Mouse (Mus musculus): ENCODE measurements around the gene Phldb1.

Phldb1 gene

DNA sequence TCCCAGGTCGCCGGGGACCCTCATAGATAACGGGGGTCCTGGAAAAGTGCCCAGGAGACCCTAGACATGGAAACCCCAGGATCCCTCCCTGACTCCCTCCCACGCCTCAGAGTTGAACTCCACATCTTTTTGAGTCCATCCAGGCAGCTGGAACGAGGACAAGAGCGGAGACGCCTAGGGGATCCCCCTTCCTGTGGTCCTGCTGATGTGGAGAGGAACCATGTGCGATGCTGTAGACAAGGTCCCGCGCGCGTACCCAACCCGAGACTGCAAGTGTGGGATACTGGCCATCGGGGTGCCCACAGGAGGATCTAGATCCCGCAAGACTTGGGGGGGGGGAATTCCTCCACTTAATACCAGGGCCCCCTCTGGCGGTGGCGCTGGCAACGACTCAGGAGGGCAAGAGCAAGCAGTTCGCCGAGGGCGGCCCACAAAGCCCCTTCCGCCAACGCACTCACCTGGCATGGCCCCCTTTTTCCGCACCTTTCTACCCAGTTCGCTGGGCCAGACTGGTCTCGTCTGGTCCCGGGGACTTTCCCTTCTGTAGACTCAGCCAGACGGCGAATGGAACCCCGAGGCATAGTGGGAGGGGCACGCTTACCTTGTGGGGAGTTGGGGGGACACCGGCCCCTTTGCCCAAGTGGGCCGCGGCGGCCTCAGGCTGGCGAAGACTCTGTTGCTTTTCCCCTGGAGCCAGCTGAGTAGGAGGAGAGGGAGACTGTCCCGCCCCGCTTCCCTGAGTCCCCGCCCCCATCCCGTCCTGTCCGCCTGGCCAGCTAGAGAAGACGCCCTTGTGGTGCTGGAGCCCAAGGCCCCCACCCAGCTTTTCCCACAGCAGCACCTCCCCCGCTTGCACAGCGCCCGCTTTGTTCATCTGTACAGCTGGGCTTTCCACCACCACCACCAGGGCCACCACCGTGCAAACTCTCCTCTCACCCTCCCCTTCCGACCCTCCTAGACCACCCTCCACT lies at the start of gene Phldb1:
Gene Phldb1 (minus strand): TSS at position 675 of the 971 bp plus-strand sequence.
- peak; percentile 77 for DNase-seq (ENCODE audit: low spot score)

DNA sequence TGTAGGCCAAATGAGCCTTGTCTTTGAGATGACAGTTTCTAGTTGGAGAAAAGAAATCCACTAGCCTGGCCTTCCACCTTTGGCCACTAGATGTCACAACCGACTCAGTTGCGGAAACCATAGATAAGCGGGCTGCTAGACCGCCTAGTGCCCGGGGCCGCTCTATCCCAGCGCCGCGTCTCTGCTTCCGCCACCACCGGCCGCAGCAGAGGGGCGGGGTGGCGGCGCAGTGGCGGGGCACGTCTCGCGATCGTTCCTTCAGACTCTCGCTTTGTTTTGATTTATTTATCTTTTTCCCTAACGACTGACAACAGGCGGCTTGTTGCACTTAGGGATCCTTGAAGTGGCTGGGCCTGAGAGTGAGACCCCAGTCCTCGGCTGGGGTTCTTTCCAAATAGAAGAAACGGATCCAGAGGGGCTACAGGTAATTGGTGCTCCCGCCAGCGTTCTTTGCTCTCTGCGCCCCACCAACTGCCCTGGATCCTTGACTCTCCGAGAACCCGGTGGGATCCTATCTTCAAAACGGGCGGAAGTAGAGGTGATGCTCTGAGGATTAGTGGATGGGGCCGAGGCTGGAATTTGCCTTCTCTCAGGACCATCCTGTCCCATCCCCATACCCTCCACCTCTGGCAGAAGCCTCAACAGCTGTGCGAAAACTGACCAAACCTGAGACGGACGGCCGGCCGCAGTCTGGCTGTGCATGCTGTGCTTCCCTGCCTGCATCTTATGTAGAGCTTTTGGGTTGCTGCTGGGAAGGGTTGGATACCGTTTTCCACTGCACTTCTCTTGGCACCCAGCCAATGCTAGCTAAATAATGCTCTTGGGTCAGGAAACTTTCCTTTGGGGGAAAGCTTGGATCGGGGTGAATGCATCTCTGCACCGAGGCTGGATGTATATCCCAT lies 38.0 kb upstream of the Phldb1 start:
- peak; percentile 97 for DNase-seq (ENCODE audit: low spot score)

- DNase-seq (ENCODE audit: low spot score), result no peak
Measured at GRCm38 (mm10) chr9:44772392-44772749, 37.4 kb upstream of the Phldb1 start.

DNA sequence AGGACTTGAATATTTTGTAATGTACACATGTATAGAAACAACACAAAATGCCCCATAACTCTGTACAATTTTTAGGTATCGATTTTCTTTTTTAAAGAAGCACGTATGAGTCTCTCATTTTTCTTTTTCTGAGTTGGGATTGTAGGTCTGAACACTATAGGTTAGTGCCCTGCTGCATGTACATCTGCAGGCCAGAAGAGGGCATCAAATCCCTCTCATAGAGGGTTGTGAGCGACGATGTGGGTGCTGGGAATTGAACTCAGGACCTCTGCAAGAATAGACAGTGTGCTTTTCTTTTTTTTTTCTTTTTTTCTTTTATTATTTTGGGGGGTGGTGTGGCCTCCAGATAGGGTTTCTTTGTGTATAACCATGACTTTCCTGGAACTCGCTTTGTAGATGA lies 36.4 kb upstream of the Phldb1 start:
- DNase-seq (ENCODE audit: low spot score), result no peak

GRCm38 (mm10) chr9:44768029-44768394 lies 33.0 kb upstream of the Phldb1 start:
- peak; percentile 19 for DNase-seq (ENCODE audit: low spot score)

DNA sequence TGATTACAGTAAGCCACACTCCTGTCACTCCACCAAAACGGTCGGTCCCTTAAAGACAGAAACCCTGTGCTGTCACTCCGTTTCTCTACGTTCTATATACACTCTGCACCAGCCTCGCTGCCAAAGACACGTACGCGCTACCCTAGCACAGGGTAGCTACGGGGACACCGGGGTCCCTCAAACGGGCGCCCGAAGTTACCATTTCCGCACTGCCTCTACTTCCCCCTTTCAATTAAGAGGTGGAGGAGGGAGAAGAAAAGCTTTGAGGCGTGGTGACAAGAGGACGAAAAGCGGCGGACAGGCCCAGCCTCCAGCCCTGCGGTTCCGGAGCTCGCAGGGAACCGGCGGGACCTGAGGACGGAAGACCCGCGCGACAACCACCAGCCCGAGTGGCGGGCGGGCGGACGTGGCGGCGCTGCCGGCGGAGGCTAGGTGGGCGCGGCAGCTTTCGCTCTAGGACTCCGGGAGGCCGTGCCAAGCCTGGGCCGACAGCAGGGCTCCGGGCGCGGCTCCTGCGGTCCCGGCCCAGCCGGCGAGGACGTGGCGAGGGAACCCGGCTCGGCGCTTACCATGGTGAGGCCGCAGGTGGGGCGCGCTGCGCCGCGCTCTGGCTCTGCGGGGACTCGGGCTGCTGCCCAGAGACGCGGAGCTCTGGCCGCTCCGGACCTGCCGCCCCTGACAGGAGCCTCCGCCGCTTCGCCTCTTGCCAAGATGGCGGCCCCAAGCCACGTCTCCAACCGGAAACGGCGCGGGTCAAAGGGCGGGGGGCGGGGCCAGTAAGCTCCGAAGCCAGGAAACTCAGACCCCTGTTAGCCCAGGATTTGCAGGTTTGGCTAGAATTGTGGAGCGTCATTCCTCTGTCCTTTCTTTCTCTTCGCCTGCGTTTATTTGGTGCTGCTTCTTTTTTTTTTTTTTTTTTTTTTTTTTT lies 32.4 kb upstream of the Phldb1 start, which contains the start of the genes Arcn1 and Ift46:
Gene Arcn1 (minus strand): TSS at position 745 of the 928 bp plus-strand sequence.
Gene Ift46 (plus strand): TSS at position 808 of the 928 bp plus-strand sequence.
- DNase-seq (ENCODE audit: low spot score), result peak; percentile 88

- DNase-seq (ENCODE audit: low spot score), result no peak
Measured at GRCm38 (mm10) chr9:44760873-44761272, 25.9 kb upstream of the Phldb1 start.

DNA sequence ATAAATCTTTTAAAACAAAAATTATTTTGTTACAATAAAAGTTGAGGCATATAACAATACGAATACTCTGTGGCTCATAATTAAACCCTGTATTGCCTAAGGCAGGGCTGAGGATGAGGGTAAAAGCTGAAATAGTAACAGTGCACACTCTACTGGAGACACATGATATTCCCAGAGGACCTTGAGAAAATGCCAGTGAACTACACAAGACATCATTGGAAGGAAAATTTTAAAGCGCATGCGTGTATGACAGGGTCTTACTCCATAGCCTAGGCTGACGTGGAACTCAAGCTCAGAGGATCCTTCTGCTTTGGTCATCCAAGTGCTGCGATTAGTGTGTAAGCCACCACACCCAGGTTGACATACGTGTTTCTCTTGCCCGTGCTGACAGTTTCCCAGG lies 13.5 kb upstream of the Phldb1 start:
- no peak for DNase-seq (ENCODE audit: low spot score)

- DNase-seq (ENCODE audit: low spot score), result no peak
Measured at GRCm38 (mm10) chr9:44747341-44747740, 12.3 kb upstream of the Phldb1 start.

- no peak for DNase-seq (ENCODE audit: low spot score)
Measured at GRCm38 (mm10) chr9:44746666-44747065, 11.7 kb upstream of the Phldb1 start.

- DNase-seq (ENCODE audit: low spot score), result no peak
Measured at GRCm38 (mm10) chr9:44745371-44745770, 10.4 kb upstream of the Phldb1 start.

- DNase-seq (ENCODE audit: low spot score), result no peak
Measured at GRCm38 (mm10) chr9:44740663-44741192, 5.7 kb upstream of the Phldb1 start.

GRCm38 (mm10) chr9:44737240-44737949 lies 2.4 kb upstream of the Phldb1 start:
- no peak for DNase-seq (ENCODE audit: low spot score)

DNA sequence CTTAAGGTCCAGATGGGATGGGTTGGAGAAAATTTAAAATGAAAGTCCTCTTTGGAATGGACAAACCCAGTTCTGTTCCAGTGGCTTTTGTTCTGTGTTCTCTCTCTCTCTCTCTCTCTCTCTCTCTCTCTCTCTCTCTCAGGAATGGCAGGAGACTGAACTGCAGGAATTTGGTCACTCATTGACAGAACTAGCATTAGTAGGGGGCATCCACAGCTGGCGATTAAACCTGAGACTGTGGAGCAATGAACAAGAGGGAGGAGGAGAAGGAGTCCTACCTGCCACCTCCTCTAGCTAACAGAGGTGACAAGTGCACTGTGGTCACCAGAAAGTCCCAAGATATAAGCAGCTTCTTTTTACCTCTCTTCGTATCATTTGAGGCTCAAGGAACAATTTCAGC lies 1.3 kb upstream of the Phldb1 start:
- no peak for DNase-seq (ENCODE audit: low spot score)

GRCm38 (mm10) chr9:44735886-44736285 lies 888 bp upstream of the Phldb1 start:
- no peak for DNase-seq (ENCODE audit: low spot score)

GRCm38 (mm10) chr9:44733671-44734523 lies 1.1 kb downstream of the Phldb1 start:
- peak; percentile 65 for DNase-seq (ENCODE audit: low spot score)

DNA sequence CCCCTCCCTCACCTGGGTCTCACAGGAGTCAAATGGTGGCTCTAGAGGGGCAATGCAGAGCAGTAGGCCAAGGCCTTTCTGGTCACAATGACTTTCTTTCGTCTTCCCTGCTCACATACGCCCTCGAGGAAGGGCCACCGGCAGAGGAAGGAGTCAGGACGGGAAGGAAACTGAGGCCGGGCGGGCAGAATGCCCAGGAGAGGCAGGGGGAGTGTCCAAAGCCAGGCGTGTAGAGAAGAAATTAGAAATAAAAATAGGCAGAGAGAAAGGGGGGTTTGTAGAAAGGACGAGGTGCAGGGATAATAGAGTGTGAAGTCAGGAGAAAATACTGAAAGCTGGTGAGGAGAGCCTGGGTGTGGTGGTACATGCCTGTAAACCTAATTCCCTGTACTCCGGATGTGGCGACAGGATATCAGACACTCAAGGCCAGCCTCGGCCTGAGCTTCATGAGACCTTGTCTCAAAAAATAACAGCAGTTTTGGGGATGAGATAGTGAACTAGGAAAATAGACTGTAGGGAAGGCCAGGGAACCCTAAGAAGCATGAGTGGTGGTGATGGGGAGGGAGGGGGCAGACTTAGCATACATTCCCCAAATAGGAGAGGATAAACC lies 2.0 kb downstream of the Phldb1 start:
- no peak for DNase-seq (ENCODE audit: low spot score)

- no peak for DNase-seq (ENCODE audit: low spot score)
Measured at GRCm38 (mm10) chr9:44732130-44732549, 2.9 kb downstream of the Phldb1 start.

GRCm38 (mm10) chr9:44727441-44727840 lies 7.6 kb downstream of the Phldb1 start:
- peak; percentile 56 for DNase-seq (ENCODE audit: low spot score)
